Mouse (Mus musculus) heart, adult 8-10 months (tissue): ENCODE measurements around the gene Gfod1. TPM values are rescaled to one million over a fixed set of nuclear protein-coding genes. Genes with fewer than 3 reads are reported as not detected.
A peak's percentile ranks its signal among the peaks of the same experiment; 100 is the strongest.

Experiments
- DNase-seq: peaks from one replicate; pipeline ENCODE4 v3.0.0; 2022; ENCODE audit warnings: low spot score
- total RNA-seq, 4 experiments: library from RNA; stranded (reverse); gene quantifications; 2 replicates each; pipeline ENCODE4 v1.2.4; 2022

Gene Gfod1
- total RNA-seq, 4 experiments from 2014 or later, result 28.2 to 33.9 (median 30.5) TPM

DNA sequence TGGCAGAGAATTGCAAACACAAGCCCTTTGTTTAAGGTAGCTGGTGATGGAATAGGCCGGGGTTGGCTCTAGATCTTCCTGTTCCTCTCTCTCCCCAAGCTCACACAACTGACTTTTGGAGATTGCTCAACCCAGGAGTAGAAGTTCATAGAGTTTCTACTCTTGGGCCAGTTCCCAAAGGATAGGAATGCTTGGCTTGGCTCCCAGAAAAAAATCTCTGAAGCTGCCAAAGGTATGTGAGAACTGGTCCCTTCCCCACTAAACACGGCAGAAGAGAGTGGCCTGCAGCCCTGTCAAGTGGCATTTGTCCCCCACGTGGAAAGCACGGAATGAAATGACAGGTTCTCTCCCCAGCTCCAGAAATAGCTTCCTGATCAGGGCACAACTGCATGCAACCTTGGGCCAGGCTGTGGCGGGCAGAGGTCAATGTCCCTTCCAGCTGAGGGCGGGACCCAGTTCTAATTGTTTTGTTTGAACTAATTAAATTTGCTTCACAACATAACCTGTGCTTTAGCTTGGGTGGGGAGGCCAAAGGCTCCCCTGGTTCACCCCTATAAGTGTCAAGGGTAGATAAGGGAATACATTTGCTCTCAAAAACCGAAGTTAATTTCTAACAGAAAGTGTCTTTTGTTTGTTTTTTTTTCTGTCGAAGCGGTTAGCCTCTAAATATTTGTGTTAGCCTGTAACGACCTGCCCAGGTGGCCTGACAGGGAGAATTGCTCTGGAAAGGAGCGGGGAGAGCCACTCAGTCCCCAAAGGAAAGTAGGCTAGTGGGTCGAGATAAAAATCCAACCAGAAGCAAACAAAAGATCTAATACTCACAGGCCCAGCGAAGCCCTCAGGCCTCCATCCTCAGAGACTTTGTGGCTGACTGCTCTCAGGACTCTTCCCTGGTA lies 71.8 kb downstream of the Gfod1 start:
- peak; percentile 93 for DNase-seq

GRCm38 (mm10) chr13:43230842-43231241 lies 73.1 kb downstream of the Gfod1 start:
- no peak for DNase-seq

DNA sequence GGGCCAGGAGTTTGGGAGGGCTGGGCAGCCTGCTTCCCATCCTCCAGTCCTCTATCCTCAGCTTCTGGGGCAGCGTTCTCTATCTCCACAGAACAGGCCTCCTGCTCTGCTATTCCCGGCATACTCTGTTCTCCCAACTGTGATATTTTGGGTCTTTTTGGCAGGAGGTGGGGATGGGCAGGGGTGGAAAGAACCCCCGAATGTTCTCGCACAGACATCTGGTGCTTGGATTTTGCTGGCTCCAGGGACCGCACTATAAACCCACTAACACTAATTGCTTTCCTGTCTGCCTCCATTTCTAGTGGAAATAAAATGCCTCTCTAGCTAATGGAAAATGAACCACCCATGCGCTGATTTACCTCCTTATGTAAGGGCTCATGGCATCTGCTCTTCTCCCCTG lies 73.7 kb downstream of the Gfod1 start:
- no peak for DNase-seq

DNA sequence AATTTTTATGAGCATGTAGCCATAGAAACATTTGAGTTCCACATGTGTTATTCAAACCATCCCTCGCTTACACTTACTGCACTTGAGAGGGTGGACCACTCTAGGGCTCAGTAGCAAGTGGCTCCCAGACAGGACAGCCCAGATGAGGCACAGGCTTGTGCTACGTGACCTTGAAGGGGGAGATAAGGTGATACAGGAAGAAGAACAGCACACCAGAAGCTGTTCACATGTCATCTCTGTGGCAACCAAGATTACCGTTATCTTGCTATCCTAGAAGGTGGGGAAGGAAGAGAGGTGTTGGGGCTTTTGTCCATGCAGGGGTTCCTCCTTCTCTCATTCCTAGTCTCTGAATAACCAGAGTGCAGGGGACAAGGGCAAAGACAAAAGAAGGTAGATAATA lies 74.2 kb downstream of the Gfod1 start:
- no peak for DNase-seq

GRCm38 (mm10) chr13:43228141-43228540 lies 75.8 kb downstream of the Gfod1 start:
- no peak for DNase-seq

DNA sequence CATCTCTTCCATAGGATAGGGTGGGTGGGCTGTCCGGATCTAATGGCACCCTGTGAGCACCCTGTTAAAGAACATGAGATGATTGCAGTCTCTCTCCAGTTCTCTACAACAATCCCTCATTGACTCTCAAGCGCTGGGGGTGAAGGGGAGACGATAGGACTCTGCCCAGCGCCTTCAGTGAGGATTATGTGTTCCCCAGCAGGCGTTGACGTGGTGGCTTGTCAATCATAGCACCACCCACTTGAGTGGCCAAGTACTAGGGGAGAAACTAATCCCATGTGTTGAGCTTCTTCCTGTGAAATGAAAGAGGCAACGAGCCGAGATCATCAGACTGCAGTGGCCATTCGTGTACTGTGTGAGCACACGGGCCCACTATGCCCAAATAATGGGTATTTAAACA lies 77.9 kb downstream of the Gfod1 start:
- DNase-seq, result no peak

- DNase-seq, result no peak
Observed at GRCm38 (mm10) chr13:43225161-43225560, 78.8 kb downstream of the Gfod1 start.

DNA sequence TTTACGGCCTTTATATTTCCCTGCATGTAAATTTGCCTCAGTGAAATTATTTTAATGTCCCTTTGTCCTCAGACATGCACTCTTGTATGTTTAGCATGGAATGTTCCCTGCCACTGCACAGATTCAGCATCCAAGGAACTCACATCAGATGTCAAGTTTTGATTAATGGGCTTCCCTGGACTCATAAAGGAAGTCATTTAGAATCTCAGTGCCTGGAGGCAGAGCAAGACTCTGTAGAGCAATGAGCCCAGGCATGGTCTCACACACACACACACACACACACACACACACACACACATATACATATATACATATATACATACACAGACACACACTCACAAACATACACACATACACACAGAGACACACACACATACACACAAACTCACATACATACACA lies 81.9 kb downstream of the Gfod1 start:
- no peak for DNase-seq

GRCm38 (mm10) chr13:43221290-43221689 lies 82.7 kb downstream of the Gfod1 start:
- no peak for DNase-seq

- no peak for DNase-seq
Observed at GRCm38 (mm10) chr13:43220635-43221034, 83.3 kb downstream of the Gfod1 start.

- no peak for DNase-seq
Observed at GRCm38 (mm10) chr13:43218764-43219163, 85.2 kb downstream of the Gfod1 start.

DNA sequence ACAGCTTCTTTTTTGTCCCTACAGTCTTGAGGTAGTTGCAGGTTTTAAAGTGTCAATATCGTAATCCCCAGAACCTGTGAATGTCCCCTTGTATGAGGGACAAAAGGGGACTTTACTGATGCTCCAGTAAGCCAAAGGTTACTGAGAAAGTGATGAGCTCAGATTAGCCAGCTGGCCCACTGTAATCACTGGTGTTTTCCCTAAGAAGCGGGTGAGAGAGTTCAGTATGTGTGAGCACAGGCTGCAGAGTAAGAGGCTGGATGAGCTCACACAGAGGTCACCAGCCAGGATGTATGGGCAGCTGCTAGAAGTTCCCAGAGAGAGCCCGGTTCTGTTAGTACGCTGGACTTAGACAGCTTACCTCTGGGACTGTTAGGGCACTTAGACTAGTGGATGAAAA lies 85.7 kb downstream of the Gfod1 start:
- no peak for DNase-seq

- no peak for DNase-seq
Observed at GRCm38 (mm10) chr13:43217686-43218085, 86.3 kb downstream of the Gfod1 start.

- DNase-seq, result no peak
Observed at GRCm38 (mm10) chr13:43217059-43217458, 86.9 kb downstream of the Gfod1 start.

- DNase-seq, result no peak
Observed at GRCm38 (mm10) chr13:43215994-43216706, 87.8 kb downstream of the Gfod1 start.

GRCm38 (mm10) chr13:43215144-43215993 lies 88.6 kb downstream of the Gfod1 start:
- no peak for DNase-seq

DNA sequence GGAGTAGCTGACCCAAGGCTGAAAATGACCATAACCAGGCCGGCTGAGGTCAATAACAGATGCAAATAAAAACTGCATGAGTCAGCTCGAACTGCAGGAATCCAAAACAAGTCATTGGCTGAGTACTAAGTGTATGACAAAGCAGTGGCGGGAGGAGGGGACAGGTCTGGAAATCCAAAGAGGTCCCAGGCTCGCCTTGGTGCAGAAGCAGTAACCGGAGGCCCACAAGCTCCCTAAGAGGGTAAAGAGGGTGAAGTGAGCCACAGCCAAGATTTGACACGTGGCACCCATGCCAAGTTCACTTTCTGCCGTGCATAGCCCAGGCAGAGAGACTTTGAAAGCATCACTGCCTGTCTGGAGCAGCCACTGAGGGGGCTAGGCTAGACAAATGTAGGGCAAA lies 91.6 kb downstream of the Gfod1 start:
- DNase-seq, result peak; percentile 40

DNA sequence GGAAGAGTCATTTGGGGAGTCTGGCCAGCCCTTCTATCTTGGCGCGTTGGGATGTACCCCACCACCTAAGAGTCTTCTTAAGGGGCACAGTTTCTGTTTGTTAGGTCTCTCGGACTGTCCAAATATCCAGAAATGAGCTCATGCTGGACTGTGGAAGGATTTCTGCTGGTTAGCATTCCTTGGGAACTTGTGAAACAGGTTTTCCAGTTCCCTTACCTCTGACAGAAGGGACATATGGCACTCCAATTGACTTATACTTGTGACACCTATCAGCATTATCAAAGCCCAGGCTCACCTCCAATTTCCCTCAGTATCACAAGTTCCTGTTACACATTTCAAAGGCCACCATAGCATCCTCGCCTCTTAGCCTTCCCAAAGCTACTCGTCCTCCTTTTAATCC lies 93.0 kb downstream of the Gfod1 start:
- no peak for DNase-seq

GRCm38 (mm10) chr13:43209560-43209959 lies 94.4 kb downstream of the Gfod1 start:
- DNase-seq, result no peak

DNA sequence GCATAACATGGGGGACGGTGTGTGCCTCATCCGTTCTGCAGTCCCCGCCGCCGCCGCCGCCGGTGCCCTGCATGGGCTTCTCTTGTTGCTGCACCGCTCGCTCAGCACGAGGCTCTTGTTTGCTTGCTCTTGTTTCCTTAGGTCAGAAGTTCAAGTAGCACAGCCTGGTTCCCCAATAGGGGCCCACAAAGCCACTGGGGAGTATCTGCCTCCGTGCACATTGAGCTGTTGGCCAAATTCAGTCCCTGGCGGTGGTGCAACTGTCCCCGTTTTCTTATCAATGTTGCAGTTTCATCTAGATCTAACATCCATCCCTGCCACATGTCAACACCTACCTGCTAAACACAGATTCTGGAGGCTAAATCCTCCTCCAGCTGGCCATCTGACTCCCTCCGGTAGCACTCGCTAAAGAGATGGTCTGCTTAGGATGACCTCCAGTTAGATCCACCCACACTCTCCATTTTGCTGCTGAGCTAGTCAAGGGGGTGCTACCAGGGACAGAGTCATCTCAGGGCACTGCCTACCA lies 95.0 kb downstream of the Gfod1 start:
- no peak for DNase-seq

DNA sequence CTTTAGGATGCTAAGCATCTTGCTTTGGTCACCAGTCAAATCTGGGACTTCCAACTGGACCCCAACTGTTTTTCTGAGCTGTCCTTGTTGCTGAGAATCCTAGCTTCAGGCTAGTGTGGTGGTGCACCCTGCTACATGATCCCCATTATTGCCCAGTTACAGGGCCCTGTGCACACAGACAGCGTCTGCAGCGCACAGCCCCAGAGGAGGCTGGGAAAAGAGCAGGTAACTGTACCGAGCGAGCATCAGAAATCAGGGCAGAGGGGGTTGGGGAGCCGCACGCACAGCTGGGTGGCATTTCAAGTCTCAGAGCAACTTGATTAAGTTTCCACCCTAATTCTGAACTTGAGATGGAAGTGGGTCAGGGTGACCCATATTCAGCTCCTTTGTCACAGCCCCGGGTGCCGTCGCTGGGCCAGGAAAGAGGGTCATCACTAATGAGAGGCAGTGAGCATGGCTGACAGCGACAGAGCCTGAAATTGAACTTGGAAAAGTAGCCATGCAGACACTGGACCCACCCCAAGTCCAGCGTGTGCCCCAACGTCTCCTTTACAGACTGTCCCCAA lies 97.8 kb downstream of the Gfod1 start:
- DNase-seq, result no peak
